Mouse (Mus musculus): ENCODE data around the gene Osm.

Osm gene

GRCm38 (mm10) chr11:4240151-4240550 is 3.9 kb downstream of the Osm start:
- DNase-seq = no peak

GRCm38 (mm10) chr11:4241180-4241579 is 5.0 kb downstream of the Osm start:
- DNase-seq = no peak

- no peak for DNase-seq
These were observed 9.9 kb downstream of the Osm start for GRCm38 (mm10) chr11:4246126-4246525.

- no peak for DNase-seq
These were observed 10.4 kb downstream of the Osm start for GRCm38 (mm10) chr11:4246623-4247022.

GRCm38 (mm10) chr11:4247201-4247959 is 11.2 kb downstream of the Osm start:
- no peak for DNase-seq

- DNase-seq = no peak
These were observed 12.9 kb downstream of the Osm start for GRCm38 (mm10) chr11:4249151-4249550.

GRCm38 (mm10) chr11:4250290-4250689 is 14.1 kb downstream of the Osm start:
- DNase-seq = peak in 1 of 2 experiments; percentile 23

GRCm38 (mm10) chr11:4251376-4251775 is 15.2 kb downstream of the Osm start:
- peak in 1 of 2 experiments; percentile 29 for DNase-seq

- DNase-seq = no peak
These were observed 16.7 kb downstream of the Osm start for GRCm38 (mm10) chr11:4252886-4253285.

- DNase-seq = no peak
These were observed 20.8 kb downstream of the Osm start, which contains the start of gene Lif for GRCm38 (mm10) chr11:4256846-4257607. Lif (plus strand) TSS chr11:4257557.

- peak in 1 of 2 experiments; percentile 23 for DNase-seq
These were observed 21.5 kb downstream of the Osm start for GRCm38 (mm10) chr11:4257756-4258155.

GRCm38 (mm10) chr11:4258657-4259082 is 22.4 kb downstream of the Osm start:
- DNase-seq = peak; percentile 83 to 90

GRCm38 (mm10) chr11:4260463-4261187 is 24.4 kb downstream of the Osm start:
- DNase-seq = peak; percentile 77 to 79

- DNase-seq = peak; percentile 76 to 84
These were observed 24.9 kb downstream of the Osm start for GRCm38 (mm10) chr11:4261188-4261494.

GRCm38 (mm10) chr11:4261969-4262368 is 25.7 kb downstream of the Osm start:
- peak; percentile 80 to 88 for DNase-seq

- DNase-seq = no peak
These were observed 26.6 kb downstream of the Osm start for GRCm38 (mm10) chr11:4262847-4263246.

- DNase-seq = no peak
These were observed 27.1 kb downstream of the Osm start for GRCm38 (mm10) chr11:4263296-4263695.

- peak; percentile 64 to 85 for DNase-seq
These were observed 27.8 kb downstream of the Osm start for GRCm38 (mm10) chr11:4264066-4264465.

GRCm38 (mm10) chr11:4266271-4267201 is 30.3 kb downstream of the Osm start:
- peak; percentile 74 to 79 for DNase-seq

GRCm38 (mm10) chr11:4267202-4267578 is 31.0 kb downstream of the Osm start:
- DNase-seq = no peak

- no peak for DNase-seq
These were observed 32.3 kb downstream of the Osm start for GRCm38 (mm10) chr11:4268500-4268899.

GRCm38 (mm10) chr11:4270744-4271459 is 34.7 kb downstream of the Osm start:
- DNase-seq = peak in 1 of 2 experiments; percentile 66

All from lung, postnatal 4 days (tissue).